Mouse (Mus musculus): ENCODE results near the gene Spock2. TPM values are rescaled to one million over a fixed set of nuclear protein-coding genes. Genes with fewer than 3 reads are reported as not detected.

Spock2 gene
- polyA plus RNA-seq, 1 experiment from 2014 or later: 35.4 TPM

DNA sequence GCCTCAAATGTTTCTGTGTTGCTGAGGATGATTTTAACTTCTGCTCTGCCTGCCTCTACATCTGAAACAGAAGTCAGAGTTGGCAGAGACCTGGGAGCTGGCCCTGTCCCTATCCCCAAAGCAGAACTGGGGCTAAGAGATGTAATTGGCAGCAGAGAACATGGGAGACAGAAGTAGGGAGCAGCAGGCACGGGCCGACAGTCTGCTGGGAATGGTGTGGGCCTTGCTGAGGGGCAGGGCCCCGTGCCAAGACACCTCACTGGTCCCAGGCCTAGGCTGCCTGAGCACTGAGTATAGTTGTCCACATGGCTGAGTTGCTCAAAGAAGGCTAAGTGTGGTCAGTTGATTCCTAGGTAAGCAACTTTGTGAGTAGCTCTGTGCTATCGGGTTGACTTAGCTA is 22.0 kb upstream of the Spock2 start:
- WGBS: 94% methylated on average over 4 of the region's 4 CpGs
- no peak overlapping the region for H3K27ac ChIP-seq
- H3K9me3 ChIP-seq (replicated peaks): no peaks in the 10 kb centered on the region
- H3K27me3 ChIP-seq: no peaks in the 10 kb centered on the region
- no peak overlapping the region for H3K4me2 ChIP-seq (replicated peaks)
- H3K4me3 ChIP-seq: no peak overlapping the region
- ATAC-seq (ENCODE audit: low FRiP score): no peak
- H3K4me1 ChIP-seq: peaks cover 12% of the 10 kb centered on the region
- no peaks in the 10 kb centered on the region for H3K36me3 ChIP-seq
- no peak overlapping the region for H3K9ac ChIP-seq

DNA sequence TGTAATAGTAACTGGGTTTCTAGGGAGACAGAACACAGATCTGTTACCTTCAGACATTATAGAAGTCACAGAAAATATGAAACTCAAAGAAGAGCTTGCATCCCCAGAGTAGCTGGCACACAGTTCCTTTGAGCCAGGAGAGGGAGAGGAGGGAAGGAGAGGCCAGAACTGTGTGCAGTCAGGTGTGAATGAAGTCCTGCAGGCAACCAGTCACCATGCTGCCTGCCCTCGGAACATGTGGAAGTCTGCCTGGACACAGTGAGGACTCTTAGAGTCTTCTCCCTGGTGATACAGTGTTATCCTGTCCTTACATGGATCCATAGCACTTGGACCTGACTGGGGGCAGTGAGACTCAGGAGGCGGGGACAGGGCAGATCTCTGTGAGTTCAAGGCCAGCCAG is 13.7 kb upstream of the Spock2 start:
- Histone ChIP-seq H3K9me3 (replicated peaks) (no peaks in the 10 kb centered on the region), H3K27me3 (no peaks in the 10 kb centered on the region), H3K9ac (no peak overlapping the region), H3K36me3 (no peaks in the 10 kb centered on the region), H3K4me1 (0 out of 2 replicates have a peak, but pooled peaks cover 2% of the 10 kb centered on the region), H3K4me3 (no peak overlapping the region), H3K27ac (no peak overlapping the region), H3K4me2 (replicated peaks) (no peak overlapping the region)
- no peak for ATAC-seq (ENCODE audit: low FRiP score)
- WGBS: 69% methylated on average over 2 of the region's 2 CpGs

DNA sequence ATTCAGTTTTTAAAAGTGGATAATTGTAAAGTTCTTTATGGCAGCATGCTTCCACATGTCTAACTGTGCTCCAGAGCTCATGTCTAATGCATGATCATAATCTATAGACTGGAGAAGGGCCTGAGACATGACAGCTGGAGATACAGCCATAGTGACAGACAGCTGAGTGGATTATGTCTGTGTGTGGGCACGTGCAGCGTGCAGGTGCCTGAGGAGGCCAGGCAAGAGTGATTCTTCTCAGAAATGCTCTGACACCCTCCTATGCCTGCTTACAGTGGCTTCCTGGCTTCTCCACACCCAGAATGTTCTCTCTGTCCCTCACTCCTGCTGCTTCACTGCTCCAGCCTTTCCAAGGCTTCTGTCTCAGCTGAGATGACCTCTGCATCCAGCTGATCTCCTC is 12.3 kb upstream of the Spock2 start:
- H3K9me3 ChIP-seq (replicated peaks): no peaks in the 10 kb centered on the region
- H3K4me1 ChIP-seq: 0 out of 2 replicates have a peak, but pooled peaks cover under 1% of the 10 kb centered on the region
- no peak overlapping the region for H3K4me3 ChIP-seq
- no peak overlapping the region for H3K27ac ChIP-seq
- H3K27me3 ChIP-seq: no peaks in the 10 kb centered on the region
- H3K9ac ChIP-seq: no peak overlapping the region
- 90% methylated on average over 2 of the region's 2 CpGs for WGBS
- no peak overlapping the region for H3K4me2 ChIP-seq (replicated peaks)
- ATAC-seq (ENCODE audit: low FRiP score): no peak
- no peaks in the 10 kb centered on the region for H3K36me3 ChIP-seq

DNA sequence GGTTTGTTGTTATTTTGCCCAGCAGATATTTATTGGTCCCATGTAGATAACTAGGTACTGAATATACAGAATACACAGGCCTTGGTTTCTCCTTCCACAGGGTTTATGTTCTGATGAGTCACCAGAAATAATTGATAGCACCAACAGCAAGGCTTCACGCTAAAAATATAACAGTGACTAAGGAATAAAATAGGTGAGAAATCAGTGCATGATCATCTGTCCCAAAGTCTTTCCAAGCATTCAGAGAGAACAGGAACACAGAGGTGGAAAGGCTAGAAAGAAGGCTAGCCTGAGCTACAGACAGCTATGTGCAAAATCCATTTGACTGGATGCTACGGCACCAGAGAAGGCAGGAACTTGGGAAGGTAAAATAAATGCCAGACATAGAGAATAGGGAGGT is 10.5 kb upstream of the Spock2 start:
- no peaks in the 10 kb centered on the region for H3K4me1 ChIP-seq
- ATAC-seq (ENCODE audit: low FRiP score): no peak
- 96% methylated on average over 2 of the region's 2 CpGs for WGBS
- H3K27me3 ChIP-seq: no peaks in the 10 kb centered on the region
- no peak overlapping the region for H3K4me2 ChIP-seq (replicated peaks)
- H3K36me3 ChIP-seq: no peaks in the 10 kb centered on the region
- no peak overlapping the region for H3K4me3 ChIP-seq
- no peaks in the 10 kb centered on the region for H3K9me3 ChIP-seq (replicated peaks)
- H3K27ac ChIP-seq: no peak overlapping the region
- no peak overlapping the region for H3K9ac ChIP-seq

DNA sequence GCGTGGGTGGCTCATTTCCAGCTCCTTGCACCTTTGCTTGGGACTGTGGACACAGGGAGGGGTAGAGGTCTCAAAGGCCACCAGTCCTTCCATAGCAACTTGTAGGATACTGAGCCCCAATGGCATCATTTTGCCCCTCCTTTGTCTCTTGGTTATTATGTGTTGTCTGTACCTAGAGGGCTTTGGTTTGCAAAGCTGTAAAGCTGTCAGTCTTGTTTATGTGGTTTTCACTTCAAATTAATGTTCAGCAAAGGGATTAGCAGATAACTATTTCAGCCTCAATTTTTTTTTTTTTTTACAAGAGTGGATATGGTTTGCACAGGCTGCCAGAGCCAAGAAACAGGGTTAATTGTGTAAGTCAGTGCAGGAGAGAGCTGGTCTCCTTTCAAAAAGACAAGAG is 9.7 kb upstream of the Spock2 start:
- Histone ChIP-seq H3K36me3 (no peaks in the 10 kb centered on the region), H3K27ac (no peak overlapping the region), H3K4me3 (no peak overlapping the region), H3K4me1 (no peaks in the 10 kb centered on the region), H3K9ac (no peak overlapping the region), H3K9me3 (replicated peaks) (no peaks in the 10 kb centered on the region), H3K27me3 (no peaks in the 10 kb centered on the region), H3K4me2 (replicated peaks) (no peak overlapping the region)
- ATAC-seq (ENCODE audit: low FRiP score): no peak
- 78% methylated on average over 1 of the region's 1 CpGs for WGBS

DNA sequence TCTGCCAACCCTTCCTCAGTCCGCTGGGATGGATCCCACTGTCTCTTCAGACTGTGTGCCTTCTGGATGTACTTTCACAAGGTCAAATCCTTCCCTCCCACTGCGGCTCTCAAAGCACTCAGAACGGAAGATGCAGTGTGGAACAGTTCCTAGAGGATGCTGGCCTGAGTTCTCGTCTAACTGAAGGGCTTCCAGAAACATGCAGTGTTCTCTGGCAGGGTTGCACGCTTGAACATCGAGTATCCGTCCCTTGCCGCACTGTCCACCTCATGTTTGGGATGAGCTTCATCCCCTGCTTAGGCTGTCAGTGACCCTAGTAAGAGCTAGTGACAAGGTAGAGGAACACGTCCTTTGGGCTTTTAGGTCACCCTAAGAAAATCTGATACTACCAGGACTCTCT is 8.9 kb upstream of the Spock2 start:
- WGBS: 95% methylated on average over 9 of the region's 9 CpGs
- Histone ChIP-seq H3K36me3 (no peaks in the 10 kb centered on the region), H3K9ac (no peak overlapping the region)

DNA sequence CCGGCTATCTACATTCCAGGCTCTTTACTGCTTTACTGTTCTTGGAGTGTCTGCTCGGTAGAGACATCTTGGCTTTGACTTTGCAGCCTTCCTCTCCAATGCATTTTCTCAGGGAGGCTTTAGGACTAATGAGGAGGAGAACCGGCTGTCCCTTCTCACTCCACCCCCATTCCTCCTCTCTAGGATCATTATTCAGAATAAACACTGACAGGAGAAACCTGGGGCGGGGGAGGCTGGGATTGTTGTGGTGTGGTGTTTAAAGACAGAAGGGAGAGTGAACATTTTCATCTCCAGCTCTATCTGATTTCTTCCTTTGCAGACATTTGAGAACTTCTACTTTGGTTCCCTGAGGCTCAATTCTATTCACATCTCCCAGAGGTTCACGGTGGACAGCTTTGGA is 8.2 kb upstream of the Spock2 start:
- Histone ChIP-seq H3K4me1 (no peaks in the 10 kb centered on the region), H3K27me3 (no peaks in the 10 kb centered on the region), H3K36me3 (no peaks in the 10 kb centered on the region), H3K27ac (no peak overlapping the region), H3K9ac (no peak overlapping the region), H3K4me3 (no peak overlapping the region), H3K4me2 (replicated peaks) (no peak overlapping the region), H3K9me3 (replicated peaks) (no peaks in the 10 kb centered on the region)
- ATAC-seq (ENCODE audit: low FRiP score): no peak
- WGBS: 89% methylated on average over 5 of the region's 5 CpGs

More for the DNA sequence above, 8.9 kb upstream of the Spock2 start:
- Histone ChIP-seq H3K27me3 (no peaks in the 10 kb centered on the region), H3K9me3 (replicated peaks) (no peaks in the 10 kb centered on the region), H3K27ac (no peak overlapping the region), H3K4me1 (no peaks in the 10 kb centered on the region), H3K4me2 (replicated peaks) (no peak overlapping the region), H3K4me3 (no peak overlapping the region)
- ATAC-seq (ENCODE audit: low FRiP score): no peak

DNA sequence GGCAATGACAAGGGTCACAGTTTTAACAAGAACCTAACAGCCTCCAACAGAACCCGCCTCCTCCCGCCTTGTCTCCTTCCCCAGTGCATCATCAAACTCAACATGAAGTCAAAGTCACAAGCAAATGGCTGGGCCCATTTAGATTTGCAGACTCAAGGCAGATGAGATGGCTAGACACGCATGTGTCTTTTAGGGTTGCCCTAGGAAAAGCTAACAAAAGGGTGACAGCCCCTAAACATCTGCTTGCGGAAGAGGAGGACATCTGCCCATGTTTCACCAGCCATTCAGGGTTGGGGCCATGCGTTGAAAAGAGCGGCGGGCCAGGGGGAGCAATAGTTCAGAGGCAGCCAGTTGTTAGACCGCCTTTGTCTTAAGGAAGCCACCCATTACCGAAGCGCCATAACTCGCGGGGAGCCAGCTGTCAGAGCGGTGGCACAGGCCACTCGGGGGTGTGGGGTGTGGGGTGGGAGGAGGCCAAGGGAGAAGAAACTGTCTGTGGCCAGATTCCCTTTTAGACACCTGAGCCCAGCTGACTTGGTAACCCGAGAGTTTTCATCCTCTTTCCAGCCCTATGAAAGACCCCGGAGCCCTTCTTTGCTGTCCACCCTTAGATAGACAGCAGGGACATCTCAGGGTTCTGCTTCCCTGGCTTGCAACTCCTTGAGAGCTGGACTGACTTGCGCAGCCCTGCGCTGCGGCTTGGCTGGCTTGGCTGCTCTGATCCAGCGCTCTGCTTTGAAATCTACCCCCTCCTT is 451 bp upstream of the Spock2 start:
- H3K27ac ChIP-seq: peak overlapping the region; percentile 92
- H3K36me3 ChIP-seq: no peaks in the 10 kb centered on the region
- H3K4me1 ChIP-seq: peaks cover 29% of the 10 kb centered on the region
- peaks cover 22% of the 10 kb centered on the region for H3K27me3 ChIP-seq
- H3K4me2 ChIP-seq (replicated peaks): peak overlapping the region; percentile 97
- WGBS: 9% methylated on average over 20 of the region's 20 CpGs
- H3K9ac ChIP-seq: peak overlapping the region; percentile 55; the same call in 1 of the 2 replicates
- no peaks in the 10 kb centered on the region for H3K9me3 ChIP-seq (replicated peaks)
- peak; percentile 59 for ATAC-seq (ENCODE audit: low FRiP score)
- peak overlapping the region; percentile 70 for H3K4me3 ChIP-seq

DNA sequence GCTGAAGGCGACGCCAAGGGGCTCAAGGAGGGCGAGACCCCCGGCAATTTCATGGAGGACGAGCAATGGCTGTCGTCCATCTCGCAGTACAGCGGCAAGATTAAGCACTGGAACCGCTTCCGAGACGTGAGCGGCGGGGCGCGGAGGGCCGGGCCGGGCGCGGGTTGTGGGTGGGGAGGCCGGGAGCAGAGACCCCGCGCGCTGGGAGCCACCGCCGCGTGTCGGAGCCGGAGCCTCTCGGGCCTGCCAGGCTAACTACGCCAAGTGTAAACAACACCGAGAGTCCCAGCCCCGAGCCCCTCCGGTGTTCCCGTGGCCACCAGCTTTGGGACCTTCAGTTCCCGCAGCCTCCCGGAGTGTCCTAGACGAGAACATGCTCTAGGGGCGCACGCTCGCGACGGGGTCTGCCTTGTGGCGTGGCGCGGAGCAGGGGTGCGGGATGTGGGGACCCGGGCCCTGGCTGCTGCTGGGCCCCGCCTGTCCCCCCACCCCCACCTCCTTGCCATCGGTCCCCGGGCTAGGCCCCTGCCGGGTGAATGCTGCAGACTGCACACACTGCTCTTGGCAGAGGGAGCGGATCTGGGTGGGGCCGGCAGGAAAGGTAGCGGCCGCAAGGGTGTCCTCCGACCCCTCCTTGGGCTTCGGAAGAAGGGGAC is 640 bp downstream of the Spock2 start:
- under 1% methylated on average over 57 of the region's 57 CpGs for WGBS
- ATAC-seq (ENCODE audit: low FRiP score): peak; percentile 77
- H3K9me3 ChIP-seq (replicated peaks): no peaks in the 10 kb centered on the region
- peaks cover 29% of the 10 kb centered on the region for H3K4me1 ChIP-seq
- peak overlapping the region; percentile 92 for H3K27ac ChIP-seq
- H3K4me2 ChIP-seq (replicated peaks): peak overlapping the region; percentile 97
- H3K4me3 ChIP-seq: peak overlapping the region; percentile 70
- H3K36me3 ChIP-seq: no peaks in the 10 kb centered on the region
- H3K9ac ChIP-seq: peak overlapping the region; percentile 83
- H3K27me3 ChIP-seq: peaks cover 22% of the 10 kb centered on the region

DNA sequence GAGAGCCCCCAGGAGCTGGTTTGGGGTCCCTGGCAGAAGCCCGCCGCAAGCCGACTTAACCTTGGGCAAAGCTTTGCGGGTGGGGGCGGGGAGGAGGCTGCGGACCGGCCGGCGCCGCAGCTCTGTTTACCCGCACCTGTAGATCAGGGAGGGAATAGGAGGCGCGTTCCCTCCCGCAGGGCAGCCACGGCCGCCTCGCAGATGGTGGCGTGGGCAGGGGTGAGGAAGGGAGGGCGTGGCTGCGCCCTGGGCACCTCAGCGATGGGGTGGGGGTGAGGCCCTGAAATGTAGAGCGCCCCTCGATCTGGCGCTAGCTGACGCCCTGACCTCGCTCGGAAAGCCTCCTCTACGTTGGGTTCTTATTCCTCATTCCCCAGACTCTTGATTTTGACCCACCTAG is 1.4 kb downstream of the Spock2 start:
- H3K4me3 ChIP-seq: peak overlapping the region; percentile 70
- peak overlapping the region; percentile 83 for H3K9ac ChIP-seq
- H3K27ac ChIP-seq: peak overlapping the region; percentile 92; the same call in 1 of the 2 replicates
- H3K4me1 ChIP-seq: peaks cover 29% of the 10 kb centered on the region
- H3K4me2 ChIP-seq (replicated peaks): peak overlapping the region; percentile 97
- ATAC-seq (ENCODE audit: low FRiP score): no peak
- 1% methylated on average over 25 of the region's 28 CpGs for WGBS
- H3K36me3 ChIP-seq: no peaks in the 10 kb centered on the region
- H3K27me3 ChIP-seq: peaks cover 22% of the 10 kb centered on the region
- H3K9me3 ChIP-seq (replicated peaks): no peaks in the 10 kb centered on the region

DNA sequence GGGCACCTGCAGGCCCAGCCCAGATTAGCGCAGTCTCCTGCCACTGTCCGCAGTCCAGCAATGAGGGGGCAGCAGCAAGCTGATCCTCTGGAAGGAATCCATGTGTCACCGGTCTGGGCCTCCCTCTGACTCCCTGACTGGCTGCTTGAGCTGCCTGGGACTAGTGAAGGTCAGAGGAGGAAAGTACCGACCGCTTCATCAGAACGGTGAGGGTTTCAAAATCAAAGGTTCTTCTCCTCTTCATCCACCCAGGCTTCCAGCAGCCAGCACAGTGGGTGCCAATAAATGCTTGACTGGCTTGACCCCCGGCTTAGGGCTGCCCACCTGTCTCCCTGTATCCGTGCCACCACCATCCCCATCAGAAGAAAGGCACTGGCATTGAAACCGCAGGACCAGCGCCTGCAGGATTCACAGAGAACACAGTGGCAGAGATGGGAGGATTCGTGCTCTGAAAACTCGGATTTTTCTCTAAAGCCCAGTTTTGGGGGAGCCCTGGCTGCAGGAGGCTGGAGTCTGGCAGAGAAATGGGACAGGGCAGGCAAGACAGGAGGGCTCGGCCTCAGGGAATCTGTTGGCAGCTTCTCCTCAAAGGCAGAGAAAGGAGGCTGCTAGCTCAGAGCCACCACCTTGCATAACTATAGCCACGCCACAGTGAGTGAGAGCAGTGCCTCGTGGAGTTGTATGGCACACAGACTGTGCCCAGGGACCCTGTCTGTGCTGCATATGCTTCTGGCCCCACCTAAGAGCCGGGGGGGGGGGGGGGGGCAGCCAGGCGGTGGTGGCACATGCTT is 2.5 kb downstream of the Spock2 start:
- H3K4me2 ChIP-seq (replicated peaks): peak overlapping the region; percentile 97
- peak overlapping the region; percentile 70 for H3K4me3 ChIP-seq
- peaks cover 22% of the 10 kb centered on the region for H3K27me3 ChIP-seq
- H3K9me3 ChIP-seq (replicated peaks): no peaks in the 10 kb centered on the region
- H3K27ac ChIP-seq: no peak overlapping the region
- WGBS: 42% methylated on average over 17 of the region's 17 CpGs
- no peak for ATAC-seq (ENCODE audit: low FRiP score)
- H3K4me1 ChIP-seq: peaks cover 29% of the 10 kb centered on the region
- H3K36me3 ChIP-seq: no peaks in the 10 kb centered on the region
- peak overlapping the region; percentile 59 for H3K9ac ChIP-seq

DNA sequence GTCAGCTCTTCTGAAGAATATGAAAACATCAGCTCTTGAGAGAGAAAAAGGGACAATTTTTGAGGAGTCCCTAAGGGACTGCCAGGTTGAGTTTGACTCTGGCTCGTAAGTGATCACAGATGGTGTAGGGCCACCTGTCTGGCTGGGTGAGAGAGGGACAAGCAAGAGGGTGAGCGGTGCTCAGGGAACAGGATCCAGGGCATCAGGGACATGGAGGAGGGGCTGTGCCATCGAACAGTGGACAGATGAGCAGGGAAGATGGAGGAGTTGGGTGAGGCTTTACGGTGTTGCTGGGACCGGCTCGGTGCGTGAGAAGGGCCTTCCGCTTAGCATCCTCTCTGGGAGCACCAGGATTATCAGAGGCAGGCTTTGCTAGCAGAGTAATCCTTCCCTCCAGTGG is 3.3 kb downstream of the Spock2 start:
- peaks cover 22% of the 10 kb centered on the region for H3K27me3 ChIP-seq
- no peak for ATAC-seq (ENCODE audit: low FRiP score)
- H3K4me1 ChIP-seq: peaks cover 29% of the 10 kb centered on the region
- H3K9ac ChIP-seq: no peak overlapping the region
- WGBS: 88% methylated on average over 8 of the region's 8 CpGs
- H3K36me3 ChIP-seq: no peaks in the 10 kb centered on the region
- no peak overlapping the region for H3K27ac ChIP-seq
- H3K4me2 ChIP-seq (replicated peaks): no peak overlapping the region
- H3K9me3 ChIP-seq (replicated peaks): no peaks in the 10 kb centered on the region
- no peak overlapping the region for H3K4me3 ChIP-seq

All from hindbrain, embryonic 12.5 days (tissue).